Mouse (Mus musculus): Measurements from ENCODE around the gene Dock4. TPM values are rescaled to one million over a fixed set of nuclear protein-coding genes. Genes with fewer than 3 reads are reported as not detected.

Gene Dock4
- total RNA-seq, 2 experiments from 2014 or later: 21.6 to 29.7 TPM

DNA sequence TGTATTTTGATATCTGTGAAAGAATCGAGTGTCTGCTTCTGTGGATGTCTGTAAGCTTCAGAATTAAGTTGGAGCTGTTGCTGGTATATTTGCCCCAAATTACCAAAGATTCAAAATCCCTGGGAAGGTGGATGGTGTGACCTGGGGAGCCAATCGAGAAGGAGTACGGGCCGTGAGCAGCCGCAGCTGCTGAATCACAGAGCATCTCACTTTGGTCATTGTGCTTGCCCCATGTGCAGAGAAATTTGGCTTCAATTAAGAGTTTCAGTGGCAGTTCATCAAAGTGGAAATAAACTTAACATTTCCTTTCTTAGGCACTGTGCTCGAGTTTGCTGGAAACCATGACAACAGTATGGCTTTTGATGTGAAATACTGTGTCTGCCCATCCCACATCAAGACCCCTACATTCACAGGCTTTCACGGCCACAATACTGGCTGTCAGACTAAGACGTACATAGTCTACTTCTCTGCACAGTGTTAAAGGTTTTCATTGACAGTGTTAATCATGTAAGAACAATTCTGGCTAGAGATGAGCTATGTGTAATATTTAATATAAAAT is 321.6 kb downstream of the Dock4 start:
- no peak for DNase-seq

DNA sequence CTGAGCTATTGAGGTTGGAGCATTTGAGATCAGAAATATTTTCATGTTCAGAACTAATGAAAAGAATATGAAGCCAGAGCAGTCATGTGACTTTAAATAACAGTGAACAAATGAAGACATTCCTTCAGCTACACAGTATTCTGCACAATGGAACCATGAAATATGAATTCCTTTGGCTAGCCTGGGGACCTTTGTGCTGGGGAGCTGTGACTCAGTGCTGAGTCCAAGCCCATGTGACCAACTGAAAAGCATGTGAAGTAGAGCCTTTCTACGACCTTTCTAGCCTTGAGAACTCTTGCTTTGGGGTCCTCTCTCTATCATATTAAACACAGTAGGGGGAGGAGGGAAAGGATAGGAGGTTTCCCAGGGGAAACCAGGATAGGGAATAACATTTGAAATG is 327.3 kb downstream of the Dock4 start:
- no peak for DNase-seq

DNA sequence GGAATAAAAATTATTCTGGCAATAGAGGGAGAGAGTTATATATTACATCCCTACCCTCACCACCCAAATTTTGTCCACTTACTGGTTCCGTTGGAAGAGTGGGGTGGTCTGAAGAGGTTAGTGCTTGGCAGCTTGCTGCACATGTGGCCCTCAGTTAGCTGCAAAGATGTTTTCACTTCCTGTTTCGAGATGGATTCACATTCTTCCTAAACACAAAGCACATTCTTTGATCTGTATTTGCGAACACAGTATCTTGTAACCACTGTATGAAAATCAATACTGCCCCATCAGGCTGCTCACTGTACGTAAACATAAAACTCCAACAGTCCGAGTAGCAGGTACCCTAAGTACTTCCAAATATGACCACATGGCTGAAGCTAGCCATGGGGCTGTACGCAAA is 335.8 kb downstream of the Dock4 start:
- no peak for DNase-seq

DNA sequence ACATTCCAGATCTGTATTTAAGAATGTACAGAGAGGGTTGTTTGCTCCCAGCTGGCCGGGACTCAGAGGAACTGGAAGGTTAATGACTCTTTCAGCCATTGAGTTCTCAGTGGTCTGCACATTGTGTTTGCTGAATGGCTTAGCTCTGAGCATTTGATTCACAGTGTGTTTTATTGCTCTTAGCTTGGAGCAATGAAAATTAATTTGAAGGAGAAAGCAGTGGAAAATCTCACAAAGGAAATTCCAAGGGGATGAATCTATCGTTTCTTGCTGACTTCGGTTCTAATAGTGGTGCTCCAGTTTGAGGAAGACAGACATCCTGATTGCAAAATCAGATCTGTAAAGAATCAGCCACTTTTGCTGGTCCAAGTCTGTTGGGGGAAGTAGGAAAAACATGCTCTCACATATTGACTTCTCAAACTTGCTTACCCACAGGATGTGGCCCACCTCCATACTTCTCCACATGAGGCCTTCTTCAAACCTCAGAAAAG is 342.9 kb downstream of the Dock4 start:
- no peak for DNase-seq

DNA sequence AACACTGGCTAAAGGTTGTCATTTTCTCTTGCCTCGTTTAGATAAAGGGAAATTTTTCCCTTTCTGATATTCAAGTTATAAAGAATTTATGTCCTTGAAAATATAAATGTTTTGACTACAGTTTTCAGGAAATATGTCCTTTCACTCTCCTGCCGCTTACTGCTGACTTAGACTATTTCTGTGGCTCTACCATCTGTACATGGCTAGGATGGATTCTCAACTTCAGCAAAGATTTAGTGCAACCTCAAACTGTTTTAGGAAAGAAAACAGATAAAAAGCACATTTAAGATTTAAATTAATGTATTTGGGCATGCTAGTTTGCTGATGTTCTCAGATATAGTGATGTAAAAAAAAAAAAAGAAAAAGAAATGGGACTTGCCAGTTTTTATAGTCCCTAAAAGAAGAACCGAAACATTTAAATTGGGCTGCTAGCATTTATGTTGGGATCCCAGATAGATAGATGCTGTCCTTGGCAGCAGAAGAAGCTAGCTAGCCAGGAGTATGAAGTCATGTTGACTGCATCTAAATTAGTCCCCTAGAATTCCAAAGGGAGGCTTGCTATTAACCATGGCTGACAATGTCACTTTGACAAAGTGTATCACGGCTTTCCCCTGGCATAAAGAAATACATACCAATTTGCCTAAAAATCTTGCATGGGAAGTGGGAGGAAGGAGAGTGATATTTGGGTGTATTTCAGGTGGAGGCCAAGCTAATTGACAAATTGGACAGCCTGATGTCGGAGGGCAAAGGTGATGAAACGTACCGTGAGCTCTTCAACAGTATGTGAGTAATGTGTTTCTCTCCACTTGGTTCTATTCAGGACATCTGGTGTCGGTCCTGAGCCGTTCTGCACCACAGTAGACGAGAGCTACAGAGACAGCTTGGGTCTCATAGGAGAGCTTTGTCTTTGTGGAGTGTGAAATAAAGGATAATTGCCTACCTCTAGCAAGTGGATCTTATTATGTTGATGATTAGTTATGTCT is 343.9 kb downstream of the Dock4 start:
- DNase-seq: no peak

DNA sequence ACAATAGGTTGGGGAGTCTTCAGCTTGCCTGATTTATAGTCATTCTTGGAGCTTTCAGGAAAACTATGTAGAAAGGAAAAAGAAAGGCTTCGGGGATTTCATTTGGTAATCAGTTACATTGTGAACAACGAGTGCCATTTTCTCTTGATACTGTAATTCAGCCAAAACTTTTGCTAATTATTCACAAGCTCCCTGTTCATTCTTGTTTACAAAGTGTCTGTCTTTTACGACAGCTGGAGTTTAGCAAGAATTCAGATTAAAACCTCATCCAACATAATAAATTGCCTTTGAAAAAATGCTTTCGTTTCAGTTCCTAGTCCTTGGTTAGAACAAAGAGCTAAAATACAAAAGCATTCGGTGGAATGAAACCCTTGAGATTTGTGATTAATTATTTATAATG is 345.5 kb downstream of the Dock4 start:
- no peak for DNase-seq

DNA sequence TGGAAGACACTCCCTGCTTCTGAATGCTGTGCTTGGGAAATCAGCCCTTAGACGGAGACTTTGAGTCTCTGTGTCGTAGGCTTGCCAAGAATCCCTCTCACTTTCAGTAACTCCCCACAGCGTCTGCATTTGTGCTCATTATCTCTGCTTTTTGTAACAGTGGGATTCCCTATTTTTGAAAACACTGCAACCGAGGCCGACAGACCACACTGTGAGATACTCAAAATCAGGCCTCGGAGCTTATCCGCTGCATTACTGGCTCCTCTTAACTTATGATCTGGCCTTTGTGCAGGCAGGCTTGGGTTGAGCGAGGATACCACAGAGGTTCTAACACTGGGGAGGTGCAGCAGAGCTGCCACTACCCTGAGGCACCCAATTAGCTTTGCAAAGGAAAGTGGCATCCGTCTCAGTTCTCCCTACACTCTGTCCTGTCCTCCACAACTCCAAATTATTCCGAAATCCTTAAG is 346.5 kb downstream of the Dock4 start:
- DNase-seq: no peak

DNA sequence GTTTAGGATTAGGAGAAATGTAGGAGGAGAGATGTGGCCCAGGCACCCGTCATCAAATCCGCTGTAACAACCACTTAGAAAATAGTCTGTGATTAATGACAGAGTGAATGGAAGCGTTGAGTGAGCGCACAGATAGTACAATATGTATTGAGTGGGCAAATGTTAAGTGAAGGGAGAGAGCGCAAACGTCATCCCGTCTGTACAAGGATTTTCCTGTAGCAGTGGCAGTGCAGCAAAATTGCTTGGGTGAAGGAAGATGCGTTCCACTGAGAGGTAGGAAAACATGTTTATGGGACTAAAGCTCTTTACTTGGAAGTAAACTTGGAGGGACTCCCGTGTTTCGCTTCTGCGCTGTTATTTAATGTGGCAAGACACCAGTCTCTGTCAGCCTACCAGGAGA is 348.3 kb downstream of the Dock4 start:
- no peak for DNase-seq

DNA sequence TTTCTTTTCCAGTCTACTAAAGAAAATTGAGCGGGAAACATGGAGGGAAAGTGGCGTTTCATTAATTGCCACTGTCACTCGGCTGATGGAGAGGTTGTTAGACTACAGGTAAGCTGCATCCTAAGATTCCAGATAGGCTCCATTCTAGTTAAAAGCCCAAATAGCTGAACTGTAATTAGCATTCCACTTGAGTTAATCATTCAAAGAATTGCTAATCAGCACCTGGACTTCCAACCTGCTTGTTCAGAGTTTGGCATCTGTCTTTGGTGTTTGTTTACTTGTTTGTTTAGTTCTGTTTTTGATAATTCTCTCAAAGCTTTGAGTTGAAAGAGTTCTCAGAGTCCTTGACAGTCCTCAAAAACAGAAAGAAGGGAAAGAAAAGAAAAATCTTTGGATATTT is 349.0 kb downstream of the Dock4 start:
- no peak for DNase-seq

DNA sequence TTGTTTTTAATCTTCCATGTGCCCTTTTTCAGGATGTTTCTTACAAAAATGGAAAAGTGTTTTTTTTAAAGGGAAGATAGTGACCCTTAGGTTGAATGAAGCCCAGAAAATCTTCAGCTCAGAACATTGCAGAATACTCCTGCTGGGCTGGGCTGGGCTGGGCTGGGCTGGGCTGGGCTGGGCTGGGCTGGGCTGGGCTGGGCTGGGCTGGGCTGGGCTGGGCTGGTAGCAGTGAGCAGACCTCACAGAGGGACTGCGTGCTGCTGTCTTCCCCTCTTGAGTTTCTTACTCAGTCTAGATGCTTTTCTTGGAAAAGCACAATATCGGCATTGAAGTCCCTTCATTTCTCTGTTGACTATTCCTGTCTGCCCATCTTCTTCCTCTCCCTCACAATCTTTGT is 350.0 kb downstream of the Dock4 start:
- no peak for DNase-seq

DNA sequence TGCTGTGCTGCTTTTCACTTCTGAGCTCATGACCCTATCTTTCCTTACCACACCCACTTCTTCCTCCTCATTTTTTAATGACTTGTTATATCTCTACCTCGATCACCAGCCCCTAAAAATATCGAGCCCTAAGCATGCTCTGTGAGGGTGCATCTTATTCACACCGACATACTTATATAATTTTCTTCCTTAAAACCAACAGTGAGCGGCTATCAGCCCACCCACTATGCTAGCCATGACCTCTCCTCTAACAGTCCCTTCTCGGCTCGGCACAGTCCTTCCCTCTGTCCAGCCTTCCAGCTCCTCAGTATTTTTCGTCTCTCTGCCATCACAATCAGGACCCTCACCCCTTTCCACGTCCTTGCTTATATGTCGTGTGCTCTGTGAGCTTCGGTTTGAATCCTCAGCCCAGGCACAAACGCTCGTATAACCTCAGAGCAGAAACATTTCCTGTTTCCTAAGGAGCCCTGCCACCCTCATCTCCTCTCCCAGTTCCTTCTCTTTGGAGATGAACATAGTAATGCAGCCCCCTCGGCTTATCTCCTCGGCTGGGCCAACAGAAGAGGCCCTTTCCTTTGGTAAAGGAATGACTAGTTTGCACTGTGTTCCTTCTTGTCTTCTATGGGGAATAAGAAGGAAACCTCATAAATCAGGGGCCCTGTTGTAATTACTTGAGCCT is 351.2 kb downstream of the Dock4 start:
- no peak for DNase-seq

DNA sequence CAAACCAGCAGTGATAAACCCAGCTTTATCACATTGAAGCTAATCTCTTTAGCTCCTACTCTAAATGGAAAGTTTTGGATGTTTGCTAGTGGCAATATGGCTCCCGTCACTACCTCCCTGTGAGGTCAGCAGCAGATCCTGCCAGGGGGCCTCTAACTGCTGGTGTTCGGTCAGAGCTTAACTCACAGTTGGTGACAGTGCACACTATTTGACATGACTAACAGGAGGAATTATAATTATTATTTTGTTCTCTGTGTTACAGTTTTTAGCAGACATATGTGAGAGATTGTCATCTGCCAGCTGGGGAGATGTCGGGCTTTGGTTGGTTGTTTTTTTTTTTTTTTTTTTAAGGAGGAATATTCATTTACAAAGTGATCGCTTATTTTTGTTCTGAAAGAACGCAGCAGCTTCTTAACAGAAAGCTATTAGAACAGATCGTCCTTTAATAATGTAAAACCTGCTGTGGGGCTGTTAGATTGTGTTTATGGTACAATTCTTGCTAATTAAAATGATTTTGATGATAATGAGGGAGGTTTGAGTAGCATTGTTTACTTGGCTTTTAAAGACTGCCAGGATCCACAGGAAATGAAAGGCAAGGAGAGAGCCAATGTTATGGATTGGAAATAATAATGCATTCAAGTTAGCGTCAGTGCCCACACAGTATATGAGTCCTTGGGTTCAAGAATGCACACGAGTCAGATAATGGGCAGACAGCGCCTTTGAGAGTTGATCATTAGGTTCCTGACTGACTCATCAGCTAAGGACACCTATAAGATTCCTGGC is 352.0 kb downstream of the Dock4 start:
- DNase-seq: no peak

DNA sequence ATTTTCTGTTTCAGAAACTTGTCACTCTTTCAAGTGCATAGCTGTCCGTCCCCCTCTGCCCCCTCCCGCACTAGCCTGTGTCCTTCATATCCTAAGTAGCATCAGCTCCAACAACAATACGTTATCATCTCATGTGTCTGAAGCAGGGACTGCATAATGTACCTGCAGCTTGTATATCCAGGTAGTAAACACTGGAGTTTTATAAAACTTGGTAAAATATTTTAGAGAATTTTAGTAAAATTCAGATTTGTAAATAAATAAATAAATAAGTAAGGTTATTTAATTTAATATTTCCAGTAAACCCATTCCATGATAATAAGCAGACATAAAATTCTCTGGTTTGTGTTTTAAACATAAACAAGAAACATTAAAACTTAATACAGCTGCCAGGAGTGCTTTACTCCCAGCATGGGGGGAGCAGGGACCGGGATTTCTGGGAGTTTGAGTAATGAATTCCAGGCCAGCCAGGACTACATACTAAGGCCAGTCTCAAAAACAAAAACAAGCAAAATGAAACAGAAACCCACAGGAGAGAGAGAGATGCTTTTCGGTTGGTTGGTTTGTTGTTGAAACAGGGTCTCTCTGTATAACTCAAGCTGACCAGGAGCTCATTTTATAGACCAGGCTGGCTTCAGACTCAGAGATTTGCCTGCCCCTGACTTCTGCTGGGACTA is 352.7 kb downstream of the Dock4 start:
- no peak for DNase-seq

DNA sequence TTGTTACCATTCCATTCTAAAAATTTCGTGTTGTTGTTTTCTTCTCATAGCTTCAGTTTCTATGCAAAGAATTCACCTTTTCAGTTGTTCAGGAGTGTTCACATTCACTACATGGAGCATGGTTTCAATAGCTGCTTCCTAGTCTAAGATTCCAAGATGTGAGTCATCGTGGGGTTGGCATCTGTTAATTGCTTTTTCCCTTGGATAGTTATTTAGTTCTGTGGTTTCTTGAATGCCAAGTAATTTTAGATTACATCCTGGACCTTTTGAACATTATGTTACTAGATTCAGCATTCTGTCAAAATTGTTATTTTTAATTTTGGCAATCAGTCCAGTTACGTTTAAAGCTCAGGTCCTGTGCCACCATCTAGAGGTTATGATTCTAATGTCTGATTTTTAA is 355.7 kb downstream of the Dock4 start:
- DNase-seq: no peak

DNA sequence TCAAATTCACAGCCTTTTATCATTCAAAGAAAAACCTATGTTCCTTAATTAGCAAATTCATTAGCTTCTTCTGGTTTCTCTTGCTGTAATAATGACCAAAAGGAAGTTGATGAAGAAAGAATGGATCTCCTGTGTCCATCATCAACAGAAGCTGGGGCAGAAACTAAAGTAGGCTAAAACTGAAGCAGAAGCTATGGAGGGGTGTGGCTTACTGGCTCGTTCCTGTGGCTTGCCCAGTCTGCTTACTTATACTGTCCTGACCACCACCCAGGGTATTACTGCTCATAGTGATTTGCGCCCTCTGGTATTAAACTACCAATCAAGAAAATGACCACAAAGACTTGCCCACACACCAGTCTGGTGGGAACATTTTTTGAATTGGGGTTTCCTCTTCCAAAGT is 359.5 kb downstream of the Dock4 start:
- DNase-seq: no peak

DNA sequence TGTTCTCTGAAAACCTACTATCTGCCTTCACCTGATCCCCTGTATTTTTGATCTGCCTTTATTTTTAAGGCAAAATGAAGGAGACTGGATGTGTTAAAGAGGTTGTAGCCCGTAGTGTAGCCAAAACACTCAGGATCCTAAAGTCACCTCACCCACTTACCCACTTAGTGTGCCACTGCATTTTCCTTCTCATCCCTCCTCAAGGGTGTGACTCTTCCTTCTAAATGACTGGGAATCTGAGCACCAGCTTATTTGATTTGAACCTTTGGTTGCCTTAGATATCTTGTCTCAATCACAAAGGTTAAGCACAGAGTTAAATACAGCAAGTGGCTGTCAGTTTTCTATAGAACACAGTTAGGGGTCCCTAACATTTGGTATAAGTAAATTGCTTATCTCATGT is 362.2 kb downstream of the Dock4 start:
- no peak for DNase-seq

DNA sequence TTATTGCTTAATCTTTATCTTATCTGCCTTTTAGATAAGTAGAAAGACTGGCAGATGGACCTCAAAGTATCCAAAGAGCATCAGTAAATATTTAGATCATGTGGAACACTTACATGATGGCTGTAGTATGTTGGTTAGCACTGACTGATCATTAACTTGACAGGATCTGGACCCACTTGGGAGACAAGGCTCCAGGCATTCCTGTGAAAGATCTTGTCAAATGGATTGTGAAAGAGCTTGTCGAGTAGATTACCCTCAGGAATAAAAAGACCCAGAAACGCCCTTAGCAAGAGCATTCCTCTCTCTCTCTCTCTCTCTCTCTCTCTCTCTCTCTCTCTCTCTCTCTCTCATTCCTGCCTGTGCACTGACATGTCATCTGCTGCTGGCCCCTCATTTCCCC is 367.7 kb downstream of the Dock4 start:
- no peak for DNase-seq

DNA sequence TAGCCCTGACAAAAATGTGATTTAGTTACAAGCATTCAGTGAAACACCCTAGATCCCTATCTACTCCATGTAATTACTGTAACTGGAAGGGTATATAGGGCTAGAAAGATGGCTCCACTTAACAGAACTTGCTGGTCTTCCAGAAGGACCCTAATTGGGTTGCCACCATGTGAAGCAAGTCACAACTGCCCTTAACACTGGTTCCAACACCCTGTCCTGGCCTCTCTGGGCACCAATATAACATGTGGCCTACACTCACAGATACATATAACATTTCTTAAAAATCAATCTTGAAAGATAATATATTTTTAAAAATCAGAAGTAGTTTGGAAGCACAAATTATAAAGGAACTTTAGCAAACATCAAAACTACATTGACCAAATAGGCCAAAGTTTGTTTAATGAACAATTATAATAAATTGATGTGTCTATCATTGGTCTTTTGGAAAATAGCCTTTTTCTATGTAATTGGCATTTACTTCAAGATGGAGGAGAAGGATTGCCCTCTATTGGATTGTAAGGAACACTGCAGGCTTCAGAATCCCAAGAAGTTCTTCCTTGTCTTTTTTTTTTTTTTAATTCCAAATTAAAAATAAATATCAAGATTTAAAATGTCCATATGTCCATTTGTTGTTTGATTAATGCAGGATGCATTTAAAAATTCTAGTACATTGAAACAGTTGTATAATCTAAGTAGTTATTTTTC is 369.1 kb downstream of the Dock4 start:
- no peak for DNase-seq

DNA sequence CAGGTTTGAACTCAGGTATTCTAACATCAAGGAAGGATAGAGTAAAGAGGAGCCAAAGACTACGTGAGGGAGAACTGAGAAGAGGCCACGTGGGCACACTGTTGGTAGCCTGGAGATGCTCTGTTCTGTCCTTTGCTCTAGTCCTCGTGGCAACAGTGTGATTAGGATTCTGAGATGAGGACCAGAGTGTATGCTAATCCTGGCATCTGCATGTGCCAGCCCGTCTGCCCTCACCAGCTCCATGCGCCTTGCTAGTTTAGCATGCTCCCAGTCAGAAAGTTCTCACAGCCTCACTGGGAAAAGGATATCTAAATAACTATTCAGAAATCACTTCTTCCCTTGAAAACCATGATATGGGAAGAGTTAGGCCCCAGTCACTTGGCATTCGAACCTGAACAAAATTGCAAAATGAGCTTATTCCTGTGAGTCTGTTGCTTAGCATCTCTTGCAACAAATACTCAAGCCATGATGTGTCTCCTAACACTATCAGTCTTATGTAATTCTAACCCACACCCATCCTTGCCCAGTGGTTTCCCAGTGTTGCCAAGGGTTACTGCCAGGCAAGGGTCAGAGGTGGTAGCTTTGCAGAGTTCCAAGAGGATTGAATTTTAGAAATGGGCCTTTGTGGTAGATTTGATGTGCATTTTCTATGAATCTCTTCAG is 372.4 kb downstream of the Dock4 start:
- DNase-seq: no peak

DNA sequence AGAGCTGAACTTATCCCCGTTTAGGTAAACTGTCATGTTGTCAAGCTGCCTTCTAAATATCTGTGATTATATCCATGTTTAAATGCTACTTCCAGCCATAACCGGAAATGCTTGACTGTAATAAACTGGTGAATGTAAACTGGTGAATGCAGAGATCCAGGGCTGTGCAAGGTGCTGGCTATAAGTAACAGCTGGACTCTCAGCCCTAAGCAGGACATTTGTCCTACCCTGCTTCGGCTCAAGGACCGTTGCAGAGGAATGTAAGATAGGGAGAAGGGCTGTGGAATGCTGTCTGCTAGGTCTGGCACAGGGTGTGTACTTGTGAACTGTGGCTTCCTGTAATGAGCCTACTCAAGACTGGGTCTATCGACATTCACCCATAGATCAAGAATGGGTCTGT is 377.9 kb downstream of the Dock4 start:
- DNase-seq: no peak

Measured in gastrocnemius, postnatal 10 days (tissue).